Mouse (Mus musculus): ENCODE data around the gene Hspa12b.

Gene Hspa12b

GRCm38 (mm10) chr2:131179246-131179886 lies 52.3 kb downstream of the Hspa12b start:
- no peak for TF ChIP-seq GATA4 (IDR thresholded peaks at IDR 0.05; ENCODE audit: insufficient replicate concordance, low read length)

- no peak for TF ChIP-seq GATA4 (IDR thresholded peaks at IDR 0.05; ENCODE audit: insufficient replicate concordance, low read length)
Measured at GRCm38 (mm10) chr2:131179990-131180587, 53.0 kb downstream of the Hspa12b start, which contains the start of gene Cenpb. Gene Cenpb, minus strand, starts transcription at chr2:131180067.

GRCm38 (mm10) chr2:131186343-131186742 lies 59.3 kb downstream of the Hspa12b start:
- no peak for TF ChIP-seq GATA4 (IDR thresholded peaks at IDR 0.05; ENCODE audit: insufficient replicate concordance, low read length)

GRCm38 (mm10) chr2:131186771-131187601 lies 59.9 kb downstream of the Hspa12b start, which contains the start of the genes Cdc25b and Spef1:
Gene Cdc25b, plus strand, starts transcription at chr2:131186949.
Gene Spef1, minus strand, starts transcription at chr2:131187282.
- no peak for TF ChIP-seq GATA4 (IDR thresholded peaks at IDR 0.05; ENCODE audit: insufficient replicate concordance, low read length)

- no peak for TF ChIP-seq GATA4 (IDR thresholded peaks at IDR 0.05; ENCODE audit: insufficient replicate concordance, low read length)
Measured at GRCm38 (mm10) chr2:131187602-131187922, 60.5 kb downstream of the Hspa12b start.

GRCm38 (mm10) chr2:131188311-131188710 lies 61.2 kb downstream of the Hspa12b start:
- no peak for TF ChIP-seq GATA4 (IDR thresholded peaks at IDR 0.05; ENCODE audit: insufficient replicate concordance, low read length)

- TF ChIP-seq GATA4 (IDR thresholded peaks at IDR 0.05; ENCODE audit: insufficient replicate concordance, low read length) = no peak
Measured at GRCm38 (mm10) chr2:131189521-131190309, 62.6 kb downstream of the Hspa12b start.

GRCm38 (mm10) chr2:131190344-131191004 lies 63.4 kb downstream of the Hspa12b start:
- TF ChIP-seq GATA4 (IDR thresholded peaks at IDR 0.05; ENCODE audit: insufficient replicate concordance, low read length) = no peak

GRCm38 (mm10) chr2:131191005-131191390 lies 63.9 kb downstream of the Hspa12b start:
- no peak for TF ChIP-seq GATA4 (IDR thresholded peaks at IDR 0.05; ENCODE audit: insufficient replicate concordance, low read length)
